Mouse (Mus musculus) kidney, postnatal 25 days (tissue): Measurements from ENCODE around the gene Icam1.

ENCODE experiments used
- DNase-seq, 2 experiments: peaks; one replicate each; pipeline ENCODE4 v3.0.0; 2021; ENCODE audit warnings: mixed read lengths in 2 of 2

Icam1 gene

DNA sequence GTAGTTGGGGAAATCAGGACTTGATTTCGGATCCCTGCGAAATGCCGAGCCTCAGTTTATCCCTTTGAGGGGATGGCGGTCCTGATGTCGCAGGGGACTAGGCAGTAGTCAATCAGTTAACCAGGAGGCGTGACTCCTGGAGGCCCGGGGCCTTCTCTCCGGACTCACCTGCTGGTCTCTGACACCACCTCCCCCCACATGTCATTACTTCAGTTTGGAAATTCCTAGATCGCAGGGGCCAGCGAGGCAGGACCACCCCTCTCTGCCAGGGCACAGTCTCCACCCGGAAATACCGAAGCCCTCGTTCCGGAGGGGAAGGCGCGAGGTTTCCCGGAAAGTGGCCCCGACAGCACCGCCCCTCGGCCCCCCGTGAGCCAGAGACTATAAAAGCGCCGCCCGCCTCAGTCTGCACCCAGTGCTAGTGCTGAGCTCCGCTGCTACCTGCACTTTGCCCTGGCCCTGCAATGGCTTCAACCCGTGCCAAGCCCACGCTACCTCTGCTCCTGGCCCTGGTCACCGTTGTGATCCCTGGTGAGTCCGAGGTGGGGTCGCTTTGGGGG, at the start of gene Icam1:
TSS of gene Icam1 (plus strand) at position 415 of the 560 bp plus-strand sequence.
- peak; percentile 90 to 93 for DNase-seq

GRCm38 (mm10) chr9:20966008-20966407, 49.8 kb upstream of the Icam1 start:
- DNase-seq: no peak

DNA sequence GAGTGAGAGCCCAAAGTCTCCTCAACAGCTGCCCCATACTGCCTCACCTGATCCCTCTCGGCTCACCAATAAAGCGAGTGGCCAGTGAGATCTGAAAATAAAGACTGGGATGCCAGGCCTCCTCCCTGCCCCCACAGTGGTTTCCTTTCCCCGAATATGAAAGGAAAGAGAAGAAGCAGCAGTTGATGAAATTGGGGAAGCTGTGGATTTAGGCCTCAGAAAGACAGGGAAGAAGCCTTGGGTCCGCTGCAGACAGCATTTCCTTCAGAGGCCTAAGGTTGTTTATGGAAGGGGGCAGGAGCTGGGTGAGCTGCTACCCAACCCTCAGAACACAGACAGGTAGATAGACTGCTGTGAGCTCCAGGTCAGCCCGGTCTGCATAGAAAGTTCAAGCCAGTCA, 49.0 kb upstream of the Icam1 start:
- no peak for DNase-seq

DNA sequence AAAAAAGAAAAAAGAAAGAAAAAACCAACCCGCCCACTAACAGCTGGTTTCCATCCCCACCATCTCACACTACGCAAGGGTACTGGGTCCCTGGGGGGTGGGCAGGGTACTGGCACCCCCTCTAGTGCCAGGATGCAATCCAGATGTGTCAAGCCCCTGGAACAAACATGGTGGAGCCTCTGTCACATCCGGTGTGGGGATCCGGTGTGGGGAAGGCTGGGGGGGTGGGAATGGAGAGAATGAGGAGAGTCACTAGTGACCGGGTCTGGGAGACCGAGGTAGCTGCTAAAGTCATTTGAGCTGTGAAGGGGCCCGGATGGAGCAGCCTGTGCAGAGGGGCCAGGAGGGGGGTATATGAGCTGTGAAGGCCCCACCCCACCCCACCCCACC, 44.0 kb upstream of the Icam1 start:
- DNase-seq: no peak

DNA sequence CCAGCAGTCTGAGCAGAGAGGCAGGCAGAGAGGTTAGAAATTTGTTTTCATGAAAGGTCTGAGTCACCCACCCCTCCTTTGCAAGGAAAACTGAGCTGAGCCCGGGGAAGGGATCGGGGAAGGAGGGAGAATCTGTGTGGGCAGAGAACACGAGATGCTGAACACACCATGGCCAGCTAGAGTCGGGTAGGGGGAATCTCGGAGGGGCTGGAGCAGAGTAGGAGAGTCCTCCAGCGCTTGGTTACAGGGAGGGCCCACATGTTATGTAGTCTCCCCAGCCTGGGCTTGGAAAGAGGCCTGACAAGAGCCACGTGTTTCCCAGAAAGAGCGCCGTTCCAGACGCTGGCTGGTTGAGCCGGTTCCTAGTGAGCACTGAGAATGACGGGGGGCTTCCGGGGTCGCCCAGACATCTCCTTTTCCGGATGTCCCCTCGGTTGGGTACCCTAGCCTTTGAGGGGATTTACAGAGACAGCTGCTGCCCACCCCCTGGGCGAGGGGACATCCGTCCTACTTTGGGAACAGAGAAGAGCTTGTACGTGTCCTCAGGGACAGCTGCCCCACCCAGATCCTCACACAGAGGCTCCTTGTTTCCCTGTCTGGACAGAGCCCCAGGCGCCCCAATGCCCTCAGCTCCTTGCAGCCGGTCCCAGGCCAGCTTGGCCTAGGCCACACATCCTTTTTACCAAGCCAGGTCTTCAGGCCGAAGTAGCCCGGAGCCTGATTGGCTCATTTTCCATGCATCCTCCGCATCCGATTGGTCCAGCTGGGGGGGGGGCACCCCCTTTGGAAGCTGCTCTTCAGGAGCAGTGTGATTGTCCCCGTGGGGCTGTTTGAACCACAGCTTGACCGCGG, 43.4 kb upstream of the Icam1 start:
- peak; percentile 47 to 77 for DNase-seq

DNA sequence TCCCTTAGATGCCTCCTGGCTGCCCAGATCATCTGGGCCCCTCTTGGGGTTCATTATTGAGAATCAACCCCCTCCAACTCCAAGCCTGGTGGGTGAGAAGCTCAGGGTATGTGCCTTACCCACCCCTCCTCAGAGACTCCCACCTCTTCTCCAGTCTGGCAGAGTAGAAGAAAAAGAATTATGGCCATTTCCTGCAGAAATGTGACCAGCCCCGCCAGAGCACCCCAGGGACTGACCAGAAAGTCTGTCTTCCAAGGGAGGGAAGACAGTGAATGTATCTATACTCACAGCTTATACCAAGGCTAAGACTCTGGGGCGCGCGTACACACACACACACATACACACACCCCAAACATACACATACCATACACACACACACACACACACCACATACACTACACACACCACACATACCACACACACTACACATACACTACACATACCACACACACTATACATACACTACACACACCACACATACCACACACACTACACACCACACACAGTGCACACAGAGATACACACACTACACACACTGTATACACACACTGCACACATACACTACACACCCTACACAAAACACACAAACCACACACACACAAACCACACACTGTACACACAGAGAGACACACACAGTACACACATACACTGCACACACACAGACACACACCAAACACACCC, 42.6 kb upstream of the Icam1 start:
- peak in 1 of 2 experiments; percentile 32 for DNase-seq

- peak in 1 of 2 experiments; percentile 59 for DNase-seq
Observed at GRCm38 (mm10) chr9:20973682-20974075, 42.1 kb upstream of the Icam1 start.

GRCm38 (mm10) chr9:20975431-20976215, 40.2 kb upstream of the Icam1 start:
- peak; percentile 55 for DNase-seq

- peak; percentile 83 to 89 for DNase-seq
Observed at GRCm38 (mm10) chr9:20976216-20976960, 39.4 kb upstream of the Icam1 start, which contains the start of gene S1pr2. S1pr2 (minus strand) TSS chr9:20976781.

GRCm38 (mm10) chr9:20976961-20977689, 38.7 kb upstream of the Icam1 start:
- DNase-seq: no peak

DNA sequence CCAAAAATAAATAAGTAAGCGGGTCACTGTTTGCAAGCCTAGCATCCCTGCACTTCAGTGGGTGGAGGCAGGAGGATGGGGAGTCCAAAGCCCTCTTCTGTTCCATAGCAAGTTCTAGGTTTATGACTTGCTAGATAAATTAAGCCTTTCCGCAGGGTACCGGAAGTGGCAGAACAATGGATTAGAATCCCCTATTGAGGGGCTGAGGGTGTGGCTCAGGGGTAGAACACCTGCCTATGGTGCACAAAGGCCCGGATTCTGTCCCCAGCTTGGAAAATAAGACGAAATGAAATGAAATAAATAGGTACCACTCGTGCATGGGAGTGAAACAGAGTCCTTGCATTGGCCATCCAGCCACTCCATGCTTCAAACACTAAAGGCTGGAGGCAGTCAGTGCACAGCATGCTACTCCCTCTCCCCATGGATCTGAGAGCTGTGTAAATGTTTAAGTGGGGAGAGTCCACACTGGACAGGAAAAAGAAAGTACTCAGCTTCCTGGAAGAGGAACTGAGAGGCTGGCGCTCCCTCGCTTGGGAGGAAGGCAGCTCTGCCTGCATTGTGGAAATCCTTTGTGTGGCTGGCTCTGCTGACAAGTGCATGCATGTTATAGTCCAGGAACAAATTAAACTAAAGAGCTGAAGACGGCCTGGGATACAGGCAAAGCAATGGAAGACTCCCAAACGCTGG, 37.2 kb upstream of the Icam1 start:
- no peak for DNase-seq

GRCm38 (mm10) chr9:20979181-20979580, 36.6 kb upstream of the Icam1 start:
- DNase-seq: no peak

GRCm38 (mm10) chr9:20979769-20980168, 36.0 kb upstream of the Icam1 start:
- DNase-seq: no peak

DNA sequence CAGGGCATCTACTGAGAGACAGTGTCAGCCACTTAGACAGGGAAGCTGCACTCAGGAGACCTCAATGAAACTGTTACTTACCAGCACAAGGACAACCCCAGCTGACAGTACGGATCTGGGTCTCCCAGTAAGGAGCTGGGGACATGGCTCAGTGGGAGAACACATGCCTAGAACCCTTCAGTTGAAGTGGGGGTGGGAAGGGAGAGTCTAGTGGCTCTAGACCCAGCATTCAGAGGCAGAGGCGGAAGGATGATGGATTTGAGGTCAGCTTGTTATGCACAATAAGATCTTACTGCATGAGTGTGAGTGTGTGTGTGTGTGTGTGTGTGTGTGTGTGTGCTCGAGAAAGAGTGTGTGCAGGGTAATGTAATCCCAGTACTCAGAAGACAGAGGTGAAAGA, 33.6 kb upstream of the Icam1 start:
- DNase-seq: no peak

DNA sequence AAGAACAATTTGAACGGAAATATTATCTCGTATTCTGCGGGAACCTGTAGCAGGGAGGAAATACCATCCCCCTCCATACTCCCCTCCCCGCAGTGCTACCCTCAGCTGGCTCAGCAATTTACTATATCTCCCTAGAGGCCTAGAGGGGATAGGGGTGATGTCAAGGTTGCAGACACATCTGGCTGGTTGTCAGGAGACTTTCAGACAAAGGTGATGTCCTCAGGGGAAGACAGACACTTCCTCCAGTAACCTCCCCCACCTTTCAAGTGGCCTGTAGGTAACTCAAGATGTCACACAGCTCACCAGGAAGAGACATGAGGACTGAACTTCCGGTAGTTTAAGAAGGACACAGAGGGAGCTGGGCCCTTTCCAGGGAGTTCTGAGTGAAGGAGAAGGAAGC, 32.6 kb upstream of the Icam1 start:
- peak in 1 of 2 experiments; percentile 23 for DNase-seq

DNA sequence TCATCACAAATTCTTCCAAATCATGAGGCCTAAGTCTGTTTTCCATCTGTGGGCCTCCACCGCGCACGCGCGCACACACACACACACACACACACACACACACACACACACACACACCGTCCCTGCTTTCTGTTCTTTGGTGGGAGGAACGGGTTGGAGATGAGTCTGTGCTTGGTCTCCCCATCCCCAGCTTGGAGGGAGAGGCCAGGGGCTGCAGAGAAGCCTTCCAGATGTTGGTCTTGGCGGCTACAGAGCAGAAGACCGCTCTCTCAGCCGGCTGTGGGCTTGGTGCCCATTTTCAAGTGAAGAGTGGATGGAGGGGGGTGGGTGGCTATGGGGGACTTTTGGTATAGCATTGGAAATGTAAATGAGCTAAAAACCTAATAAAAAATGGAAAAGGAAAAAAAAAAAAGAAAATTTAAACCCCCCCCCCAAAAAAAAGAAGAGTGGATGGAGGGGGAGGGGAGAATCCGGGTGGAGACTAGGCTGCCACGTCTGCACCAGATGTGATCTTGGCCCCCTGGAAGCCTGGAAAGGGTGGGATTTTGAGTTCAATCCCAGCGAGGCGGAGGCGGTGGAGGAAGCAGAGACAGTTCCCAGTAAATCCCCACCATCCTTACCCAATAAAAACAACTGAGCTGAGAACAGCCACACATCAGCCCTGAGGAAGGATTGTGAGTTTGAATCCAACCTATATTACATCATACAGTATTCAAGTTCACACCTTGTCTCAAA, 28.7 kb upstream of the Icam1 start:
- DNase-seq: no peak

GRCm38 (mm10) chr9:20987953-20988352, 27.8 kb upstream of the Icam1 start:
- no peak for DNase-seq

DNA sequence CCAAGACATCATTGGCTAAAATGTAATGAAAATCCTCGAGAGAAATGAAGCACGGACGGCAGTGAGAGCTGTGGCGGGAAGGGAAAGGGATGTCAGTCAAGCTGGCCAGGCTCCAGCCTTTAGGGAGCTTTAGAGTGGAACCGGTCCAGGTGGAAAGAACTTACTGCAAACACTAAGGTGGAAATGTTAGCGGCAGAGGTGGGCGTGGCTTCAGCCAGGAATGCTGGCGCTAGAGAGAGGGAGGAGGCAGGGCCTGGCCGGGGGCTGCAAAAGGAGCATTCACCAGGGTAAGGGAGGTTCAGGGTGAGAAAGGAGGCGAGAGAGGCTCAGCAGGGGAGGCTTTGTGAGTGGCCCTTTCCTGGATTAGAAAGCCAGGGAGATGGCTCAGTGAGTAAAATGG, 24.9 kb upstream of the Icam1 start:
- DNase-seq: peak; percentile 82 to 85

DNA sequence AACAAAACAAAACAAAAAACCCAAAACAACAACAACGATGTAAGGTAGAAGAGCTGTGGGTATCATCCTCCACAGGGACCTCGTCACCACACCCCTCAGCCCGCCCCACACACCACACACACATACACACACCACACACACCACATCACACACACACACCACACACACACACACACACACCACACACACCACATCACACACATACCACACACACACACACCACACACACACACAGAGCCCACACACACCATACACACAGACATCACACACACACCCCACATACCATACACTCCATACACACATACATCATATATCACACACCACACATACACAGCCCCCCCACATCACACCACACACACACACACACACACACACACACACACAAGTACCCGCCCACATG, 24.2 kb upstream of the Icam1 start:
- DNase-seq: no peak
